Mouse (Mus musculus) forebrain, embryonic 11.5 days (tissue): ENCODE data around the gene Stx16. TPM values are rescaled to one million over a fixed set of nuclear protein-coding genes. Genes with fewer than 3 reads are reported as not detected.
A peak's percentile ranks its signal among the peaks of the same experiment; 100 is the strongest.

Experiments used
- ATAC-seq: fragments of 200-750 bp; cut with Nextera tagmentation; replicated peaks from 2 replicates; pipeline ENCODE4 v1.8.0; 2017; ENCODE audit warnings: moderate TSS enrichment; ENCODE audit not compliant: low FRiP score
- DNase-seq: peaks from one replicate; pipeline ENCODE4 v3.0.0-alpha.2; 2017; ENCODE audit warnings: low spot score
- H3K27ac ChIP-seq: fragments of 300-500 bp; sonication (generic); 2 replicates; pipeline ENCODE4 v1.5.1; 2014; ENCODE audit warnings: low read depth, low read length
- H3K27me3 ChIP-seq: fragments of 300-500 bp; sonication (generic); 2 replicates; pipeline ENCODE4 v1.6.1; 2014; ENCODE audit warnings: mild to moderate bottlenecking, low read length, mixed read lengths; ENCODE audit not compliant: control insufficient read depth, insufficient read depth
- H3K36me3 ChIP-seq: fragments of 300-500 bp; sonication (generic); 2 replicates; pipeline ENCODE4 v1.6.1; 2014; ENCODE audit warnings: mild to moderate bottlenecking, low read length, moderate library complexity, mixed read lengths; ENCODE audit not compliant: control insufficient read depth, insufficient read depth
- H3K4me1 ChIP-seq: fragments of 300-500 bp; sonication (generic); replicated peaks from 2 replicates; pipeline ENCODE4 v1.6.1; 2014; ENCODE audit warnings: low read length, mixed read lengths; ENCODE audit not compliant: control insufficient read depth, insufficient read depth
- H3K4me2 ChIP-seq: fragments of 300-500 bp; sonication (generic); 2 replicates; pipeline ENCODE4 v1.6.1; 2014; ENCODE audit warnings: low read depth, mild to moderate bottlenecking, low read length, moderate library complexity, mixed read lengths; ENCODE audit not compliant: severe bottlenecking
- H3K4me3 ChIP-seq: fragments of 300-500 bp; sonication (generic); 2 replicates; pipeline ENCODE4 v1.5.1; 2014; ENCODE audit warnings: low read depth, low read length
- H3K9ac ChIP-seq: fragments of 300-500 bp; sonication (generic); 2 replicates; pipeline ENCODE4 v1.6.1; 2014; ENCODE audit warnings: low read length
- H3K9me3 ChIP-seq: fragments of 300-500 bp; sonication (generic); 2 replicates; pipeline ENCODE4 v1.6.1; 2016; ENCODE audit warnings: low read length, mixed read lengths; ENCODE audit not compliant: control insufficient read depth
- WGBS: fragments of 180-500 bp; shearing (Covaris S2); extraction: QIAGEN DNeasy Blood & Tissue Kit; methylation state at CpG from one replicate; pipeline ENCODE4 v1.1.7; 2014; 5-methylcytosine and 5-hydroxymethylcytosine counted together
- polyA plus RNA-seq: library from polyadenylated mRNA; unstranded; fragments of >200 nt; fragmentation: Nextera tagmentation; extraction: Ambion mirVana; gene quantifications from 2 replicates; pipeline ENCODE4 v1.2.1, GENCODE M21; 2014

The Stx16 gene
- polyA plus RNA-seq, 1 experiment from 2014 or later, result 10.7 TPM

GRCm38 (mm10) chr2:174057730-174058129 lies 18.4 kb upstream of the Stx16 start:
- no peaks in the 10 kb centered on the region for H3K4me1 ChIP-seq

GRCm38 (mm10) chr2:174058316-174058939 lies 17.7 kb upstream of the Stx16 start:
- Histone ChIP-seq H3K27me3 (no peaks in the 10 kb centered on the region), H3K9me3 (no peaks in the 10 kb centered on the region), H3K27ac (no peak overlapping the region), H3K4me2 (no peak overlapping the region), H3K36me3 (no peaks in the 10 kb centered on the region), H3K4me3 (no peak overlapping the region), H3K4me1 (no peaks in the 10 kb centered on the region), H3K9ac (no peak overlapping the region)
- WGBS, result 84% methylated on average over 8 of the region's 8 CpGs
- ATAC-seq (no peak), DNase-seq (peak; percentile 9)

More at GRCm38 (mm10) chr2:174057730-174058129, 18.4 kb upstream of the Stx16 start:
- H3K36me3 ChIP-seq, result no peaks in the 10 kb centered on the region
- no peak overlapping the region for H3K9ac ChIP-seq
- H3K4me2 ChIP-seq, result no peak overlapping the region
- H3K27ac ChIP-seq, result no peak overlapping the region
- DNase-seq (peak; percentile 37), ATAC-seq (no peak)
- no peaks in the 10 kb centered on the region for H3K9me3 ChIP-seq
- no peaks in the 10 kb centered on the region for H3K27me3 ChIP-seq
- H3K4me3 ChIP-seq, result no peak overlapping the region
- WGBS, result 85% methylated on average over 3 of the region's 3 CpGs

GRCm38 (mm10) chr2:174059591-174060385 lies 16.3 kb upstream of the Stx16 start:
- 92% methylated on average over 13 of the region's 13 CpGs for WGBS
- no peaks in the 10 kb centered on the region for H3K36me3 ChIP-seq
- ATAC-seq (no peak), DNase-seq (peak; percentile 23)
- H3K4me2 ChIP-seq, result no peak overlapping the region
- H3K9me3 ChIP-seq, result no peaks in the 10 kb centered on the region
- H3K4me3 ChIP-seq, result no peak overlapping the region
- no peaks in the 10 kb centered on the region for H3K27me3 ChIP-seq
- H3K9ac ChIP-seq, result no peak overlapping the region
- no peak overlapping the region for H3K27ac ChIP-seq
- H3K4me1 ChIP-seq, result no peaks in the 10 kb centered on the region

- no peaks in the 10 kb centered on the region for H3K27me3 ChIP-seq
- no peak overlapping the region for H3K4me3 ChIP-seq
- no peak overlapping the region for H3K4me2 ChIP-seq
- H3K27ac ChIP-seq, result no peak overlapping the region
- H3K36me3 ChIP-seq, result no peaks in the 10 kb centered on the region
- H3K4me1 ChIP-seq, result no peaks in the 10 kb centered on the region
- H3K9ac ChIP-seq, result no peak overlapping the region
- H3K9me3 ChIP-seq, result no peaks in the 10 kb centered on the region
- WGBS, result 21% methylated on average over 2 of the region's 2 CpGs
- peak; percentile 36 for DNase-seq
- 0 out of 2 replicates have a peak, but pooled peaks have one; percentile 21 for ATAC-seq
Measured at GRCm38 (mm10) chr2:174061219-174061618, 14.9 kb upstream of the Stx16 start.

GRCm38 (mm10) chr2:174063074-174063473 lies 13.0 kb upstream of the Stx16 start:
- 86% methylated on average over 6 of the region's 6 CpGs for WGBS
- H3K27ac ChIP-seq, result no peak overlapping the region

GRCm38 (mm10) chr2:174063527-174064211 lies 12.4 kb upstream of the Stx16 start:
- H3K9ac ChIP-seq, result no peak overlapping the region
- H3K27me3 ChIP-seq, result no peaks in the 10 kb centered on the region
- no peaks in the 10 kb centered on the region for H3K4me1 ChIP-seq
- no peak for ATAC-seq
- H3K4me2 ChIP-seq, result no peak overlapping the region
- H3K4me3 ChIP-seq, result no peak overlapping the region
- H3K27ac ChIP-seq, result no peak overlapping the region
- DNase-seq, result peak; percentile 42
- no peaks in the 10 kb centered on the region for H3K36me3 ChIP-seq
- WGBS, result 91% methylated on average over 9 of the region's 9 CpGs
- H3K9me3 ChIP-seq, result no peaks in the 10 kb centered on the region

More at GRCm38 (mm10) chr2:174063074-174063473, 13.0 kb upstream of the Stx16 start:
- Histone ChIP-seq H3K9me3 (no peaks in the 10 kb centered on the region), H3K4me1 (no peaks in the 10 kb centered on the region), H3K36me3 (no peaks in the 10 kb centered on the region), H3K27me3 (no peaks in the 10 kb centered on the region), H3K4me2 (no peak overlapping the region), H3K4me3 (no peak overlapping the region), H3K9ac (no peak overlapping the region)
- ATAC-seq (no peak), DNase-seq (peak; percentile 41)

GRCm38 (mm10) chr2:174067793-174068419 lies 8.2 kb upstream of the Stx16 start:
- DNase-seq (peak; percentile 30), ATAC-seq (no peak)
- Histone ChIP-seq H3K4me1 (no peaks in the 10 kb centered on the region), H3K4me3 (no peak overlapping the region), H3K9ac (no peak overlapping the region), H3K4me2 (no peak overlapping the region), H3K9me3 (no peaks in the 10 kb centered on the region), H3K27ac (no peak overlapping the region), H3K27me3 (no peaks in the 10 kb centered on the region), H3K36me3 (no peaks in the 10 kb centered on the region)
- 79% methylated on average over 6 of the region's 6 CpGs for WGBS

- 71% methylated on average over 3 of the region's 3 CpGs for WGBS
- no peak overlapping the region for H3K4me2 ChIP-seq
- no peak overlapping the region for H3K27ac ChIP-seq
- no peaks in the 10 kb centered on the region for H3K4me1 ChIP-seq
- H3K9ac ChIP-seq, result no peak overlapping the region
- no peaks in the 10 kb centered on the region for H3K36me3 ChIP-seq
- H3K9me3 ChIP-seq, result no peaks in the 10 kb centered on the region
- ATAC-seq, result no peak
- H3K27me3 ChIP-seq, result no peaks in the 10 kb centered on the region
- no peak for DNase-seq
- H3K4me3 ChIP-seq, result no peak overlapping the region
Measured at GRCm38 (mm10) chr2:174069532-174070049, 6.5 kb upstream of the Stx16 start.
